Mouse (Mus musculus): ENCODE results near the gene Dclk1. TPM values are rescaled to one million over a fixed set of nuclear protein-coding genes. Genes with fewer than 3 reads are reported as not detected.
"Not testable (repeated sequence)": the region's sequence is repeated elsewhere in the genome, so short reads cannot be mapped to it uniquely, and the experiment has no call there.

Gene Dclk1
- polyA plus RNA-seq (2012; rRNA removed), result 5.1 and 7.1 TPM in 2 replicates

DNA sequence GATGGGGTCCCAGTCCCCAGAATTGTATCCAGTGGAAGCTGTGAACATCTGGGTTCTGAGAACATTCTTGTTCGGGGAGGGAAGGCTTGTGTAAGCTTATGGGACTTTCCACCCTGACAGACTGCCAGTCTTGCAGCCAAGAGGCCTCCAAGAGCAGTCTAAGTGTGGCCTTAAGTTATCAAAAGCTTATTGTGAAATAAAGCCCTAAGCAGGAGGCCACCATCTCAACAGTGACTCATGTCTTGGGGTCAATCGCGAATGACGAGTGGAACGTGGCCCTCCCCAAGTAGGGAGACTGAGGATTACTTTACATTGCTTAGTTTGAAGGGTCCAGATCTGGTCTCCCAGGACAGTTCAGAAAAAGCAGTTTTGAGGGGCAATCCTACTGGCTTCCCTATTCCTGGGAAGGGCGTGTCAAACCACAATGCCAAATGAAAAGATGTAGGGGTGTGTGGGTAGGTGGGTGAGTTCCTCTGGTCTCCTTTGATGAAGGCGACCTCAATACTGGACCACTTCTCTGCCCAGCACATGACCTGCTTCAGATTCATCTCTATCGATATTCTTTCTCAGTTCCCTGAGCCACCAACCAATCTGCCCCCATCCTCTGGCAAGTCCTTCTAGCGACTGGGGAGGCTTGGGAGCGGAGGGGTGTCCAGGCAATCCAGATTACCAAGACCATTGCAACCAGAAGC is at the start of gene Dclk1:
Gene Dclk1, plus strand, starts transcription at position 635 of the 692 bp plus-strand sequence.
- no peak for DNase-seq (ENCODE audit: low read depth)

DNA sequence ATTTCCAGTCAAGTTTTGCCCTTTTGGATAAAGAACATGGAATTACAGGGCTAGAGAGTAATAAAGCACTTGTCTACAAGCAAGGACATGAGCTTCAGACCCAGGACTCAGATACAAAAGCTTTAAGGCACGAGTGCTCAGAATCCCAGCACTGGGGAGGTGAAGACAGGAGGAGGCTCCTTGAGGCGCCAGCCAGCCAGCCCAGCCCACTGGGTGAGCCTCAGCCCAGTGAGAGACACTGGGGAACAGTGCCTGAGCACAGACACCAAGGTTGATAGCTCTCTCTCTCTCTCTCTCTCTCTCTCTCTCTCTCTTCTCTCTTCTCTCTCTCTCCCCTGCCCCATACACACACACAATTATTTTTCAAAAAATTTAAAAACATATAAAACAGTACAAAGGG is 48.8 kb upstream of the Dclk1 start:
- no peak for DNase-seq (ENCODE audit: low read depth)

DNA sequence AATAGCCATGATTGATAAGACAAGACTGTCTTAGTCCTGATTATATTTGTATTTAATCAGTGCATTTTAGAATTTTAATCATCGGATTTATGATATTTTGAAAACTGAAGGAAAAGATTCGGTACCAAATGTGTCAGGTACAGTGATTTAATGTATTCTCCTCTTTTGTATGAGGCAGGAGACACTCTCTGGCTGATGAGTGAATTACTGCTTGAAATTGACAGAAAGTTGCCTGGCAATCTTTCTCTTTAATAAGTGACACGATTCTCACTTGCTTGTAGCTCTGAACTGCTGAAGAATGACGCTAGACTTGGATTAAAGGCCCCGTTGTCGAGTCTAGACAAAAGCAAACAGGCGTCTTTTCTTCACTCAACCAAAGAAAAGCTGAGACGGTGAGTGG is 47.4 kb upstream of the Dclk1 start:
- no peak for DNase-seq (ENCODE audit: low read depth)

GRCm38 (mm10) chr3:55195581-55196327 is 46.4 kb upstream of the Dclk1 start:
- DNase-seq (ENCODE audit: low read depth), result no peak

DNA sequence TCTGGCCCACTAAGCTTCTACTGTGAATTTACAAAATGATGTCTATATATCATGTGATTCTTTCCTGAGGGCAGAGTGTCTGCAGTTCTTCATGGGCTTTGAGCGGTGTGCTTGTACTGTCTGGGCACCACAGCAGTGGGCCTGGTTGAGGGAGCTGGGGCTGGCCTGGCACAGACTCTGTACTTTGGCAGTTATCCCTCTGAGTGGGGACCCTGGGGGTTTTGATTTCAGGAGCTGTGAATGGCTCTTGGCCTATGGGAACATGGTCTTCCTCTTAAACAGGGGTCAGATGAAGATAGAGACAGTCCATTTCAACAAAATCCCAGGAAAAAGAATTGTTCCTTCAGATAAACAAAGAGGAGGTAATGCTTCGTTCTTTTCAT is 45.8 kb upstream of the Dclk1 start:
- no peak for DNase-seq (ENCODE audit: low read depth)

DNA sequence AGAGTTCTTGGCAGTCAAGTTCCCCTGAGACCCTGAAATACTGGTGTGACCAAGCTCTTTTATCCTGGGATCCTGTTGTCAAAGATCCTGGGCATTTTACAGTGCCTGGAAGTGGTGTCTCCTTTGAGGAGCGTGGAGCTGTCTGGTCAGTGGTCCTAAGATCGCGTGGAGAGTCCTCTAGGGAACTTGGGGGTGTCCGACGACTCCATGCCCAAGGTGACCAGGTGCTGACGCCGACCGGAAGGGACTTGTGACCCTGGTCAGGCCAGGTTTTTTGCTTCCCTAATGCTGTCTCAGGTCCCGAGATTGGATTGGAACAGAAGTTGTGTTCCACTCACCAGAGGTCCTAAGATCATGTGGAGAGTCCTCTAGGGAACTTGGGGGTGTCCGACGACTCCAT is 38.5 kb upstream of the Dclk1 start:
- DNase-seq (ENCODE audit: low read depth), result not testable (repeated sequence)

DNA sequence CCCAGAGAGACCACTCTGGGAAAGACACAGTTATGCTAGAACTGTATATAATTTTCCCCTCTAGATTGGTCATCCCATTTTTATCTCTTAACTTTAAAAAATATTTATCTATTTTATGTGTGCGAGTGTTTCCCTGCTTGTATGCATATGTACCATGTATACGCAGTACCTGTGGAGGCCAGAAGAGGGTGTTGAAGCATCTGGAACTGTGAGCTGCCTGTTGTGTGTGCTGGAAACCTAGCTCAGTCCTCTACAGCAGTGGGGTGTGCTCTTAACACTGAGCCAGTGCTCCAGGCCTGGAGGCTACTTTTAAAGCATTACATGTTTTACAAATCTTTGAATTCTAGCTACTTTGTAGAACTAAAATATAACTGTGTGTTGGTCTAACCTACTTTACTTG is 35.8 kb upstream of the Dclk1 start:
- DNase-seq (ENCODE audit: low read depth), result no peak

DNA sequence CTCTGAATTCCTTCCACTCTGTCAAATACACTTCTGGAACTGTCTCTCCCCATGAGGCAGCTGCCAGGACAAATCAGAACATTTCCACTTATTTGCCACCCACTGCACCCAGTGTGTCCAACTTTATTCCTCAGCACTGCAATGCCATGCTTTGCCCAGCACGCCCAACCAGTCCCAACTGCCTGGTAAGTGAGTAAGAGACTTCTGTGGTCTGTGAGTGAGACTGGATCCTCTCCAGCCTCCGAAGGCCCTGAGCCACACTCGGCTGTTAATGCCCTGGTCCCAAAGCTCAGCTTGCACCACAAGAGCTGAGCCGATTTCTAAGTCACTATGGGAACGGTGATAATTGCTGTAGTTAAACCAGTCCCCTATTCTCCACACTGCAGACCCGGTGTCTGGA is 34.5 kb upstream of the Dclk1 start:
- no peak for DNase-seq (ENCODE audit: low read depth)

DNA sequence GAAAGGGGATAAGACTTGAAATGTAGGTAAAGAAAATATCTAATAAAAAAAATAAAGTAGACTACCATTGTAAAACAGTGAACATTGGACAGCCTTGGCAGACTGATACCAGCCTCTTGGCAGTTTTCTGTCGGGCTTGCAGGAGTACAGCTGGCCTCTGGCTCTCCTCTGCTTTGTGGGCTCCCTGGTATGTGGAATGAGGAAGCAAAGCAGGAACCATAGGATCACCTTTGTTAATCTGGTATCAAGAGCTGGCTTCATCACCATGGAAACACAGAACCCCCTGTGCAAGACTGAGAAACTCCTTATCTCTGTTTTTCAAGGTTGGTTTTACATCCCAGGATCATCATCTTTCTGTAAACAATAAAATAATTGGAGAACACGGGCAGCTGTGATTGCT is 29.9 kb upstream of the Dclk1 start:
- DNase-seq (ENCODE audit: low read depth), result no peak

GRCm38 (mm10) chr3:55213785-55214184 is 28.4 kb upstream of the Dclk1 start:
- DNase-seq (ENCODE audit: low read depth), result no peak

DNA sequence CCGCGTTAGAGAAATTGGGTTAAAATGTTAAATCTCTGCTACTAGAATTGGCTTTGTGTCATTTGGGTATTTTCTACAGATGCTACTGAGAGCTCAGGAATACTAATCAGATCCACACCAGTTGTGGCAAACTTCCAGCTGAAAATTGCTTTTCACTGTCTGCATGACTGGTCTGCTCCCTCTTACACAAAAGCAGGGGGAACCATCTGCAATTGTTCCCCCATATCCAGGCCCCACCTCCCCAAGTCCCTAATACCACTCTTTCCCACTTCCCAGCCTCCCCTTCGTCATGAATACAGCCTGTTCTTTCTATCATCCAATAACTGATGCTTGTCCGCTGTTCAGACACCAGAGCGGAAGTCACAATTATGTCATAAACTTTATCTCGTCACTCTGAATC is 27.8 kb upstream of the Dclk1 start:
- no peak for DNase-seq (ENCODE audit: low read depth)

DNA sequence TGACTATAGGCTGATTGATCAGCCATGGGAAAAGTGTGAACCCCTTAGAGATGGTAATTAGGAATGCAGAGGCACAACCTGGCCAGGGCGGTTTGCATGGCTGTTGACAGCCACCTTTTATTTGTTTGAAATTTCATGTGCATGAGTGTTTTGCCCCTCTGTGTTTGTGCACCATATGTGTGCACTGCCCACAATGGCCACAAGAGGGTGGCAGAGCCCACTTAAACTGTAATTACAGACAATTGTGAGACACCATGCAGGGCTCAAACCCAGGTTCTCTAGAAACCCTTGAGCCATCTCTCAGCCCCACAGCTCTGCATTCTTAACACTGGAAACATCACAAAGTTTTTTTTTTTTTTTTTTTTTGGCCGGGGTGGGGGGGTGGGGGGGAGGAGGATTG is 19.7 kb upstream of the Dclk1 start:
- no peak for DNase-seq (ENCODE audit: low read depth)

- no peak for DNase-seq (ENCODE audit: low read depth)
Measured at GRCm38 (mm10) chr3:55223862-55224261, 18.3 kb upstream of the Dclk1 start.

DNA sequence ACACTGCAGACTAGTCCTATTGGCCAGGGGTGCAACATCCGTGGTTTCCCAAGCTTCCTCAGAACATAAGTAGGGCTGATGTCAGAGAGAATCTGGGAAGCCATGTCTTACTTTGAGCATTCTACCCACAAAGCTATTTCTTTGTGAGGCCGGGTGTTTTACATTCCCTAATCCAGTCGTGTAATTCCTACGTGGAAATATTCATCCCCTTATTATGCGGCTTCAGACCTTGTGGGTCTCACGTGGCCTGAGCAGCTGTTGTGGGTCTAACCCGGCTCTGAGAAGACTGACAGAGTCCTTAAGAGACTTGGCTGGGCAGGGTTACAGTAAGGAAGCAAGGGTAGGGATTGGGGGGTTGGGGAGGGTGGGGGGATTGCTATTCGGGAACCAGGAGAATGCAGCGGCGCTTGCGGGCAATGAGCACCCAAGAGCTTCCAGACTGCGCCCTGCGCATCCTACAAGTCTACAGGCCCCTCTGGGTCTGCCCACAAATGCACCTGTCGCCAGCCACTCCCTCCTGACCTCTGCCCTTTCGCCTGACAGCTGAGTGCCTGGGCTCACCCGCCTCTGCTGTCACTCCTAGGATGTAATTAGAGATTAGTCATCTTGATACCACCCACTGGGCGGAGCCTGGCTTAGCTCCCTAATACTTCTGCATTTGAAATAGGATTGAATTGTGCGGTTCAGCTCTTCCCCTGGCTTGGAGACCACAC is 15.5 kb upstream of the Dclk1 start:
- DNase-seq (ENCODE audit: low read depth), result no peak

GRCm38 (mm10) chr3:55227214-55227581 is 15.0 kb upstream of the Dclk1 start:
- no peak for DNase-seq (ENCODE audit: low read depth)

DNA sequence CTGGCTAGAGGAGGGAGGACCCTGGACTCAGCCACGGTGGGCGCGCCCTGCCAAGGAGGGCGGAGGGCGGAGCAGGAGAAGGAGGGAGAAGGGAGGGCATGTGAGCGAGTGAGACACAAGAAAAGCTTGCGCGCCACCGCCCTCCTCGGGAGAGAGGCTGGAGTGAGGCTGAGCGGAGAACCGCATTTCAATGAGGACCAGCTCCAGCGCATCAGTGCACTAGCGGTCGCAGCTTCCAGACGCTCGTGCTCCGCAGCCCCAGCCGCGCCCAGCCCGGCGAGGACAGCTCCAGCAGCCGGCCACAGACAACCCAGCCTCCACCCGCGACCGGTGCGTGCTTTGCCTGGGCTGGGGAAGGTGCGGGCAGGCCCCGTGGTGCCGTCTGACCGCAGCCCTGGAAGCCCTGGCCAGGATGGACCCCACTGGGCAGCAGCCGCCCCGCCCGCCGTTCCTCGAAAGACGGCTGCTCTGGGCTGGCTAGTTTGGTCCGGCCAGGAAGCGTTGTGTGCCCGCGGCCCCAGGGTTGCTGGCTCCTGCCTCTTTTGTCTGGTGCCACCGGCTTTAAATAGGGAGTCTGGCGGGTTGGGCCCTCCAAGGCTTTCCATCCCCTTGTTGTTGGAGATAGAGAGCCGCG is 375 bp downstream of the Dclk1 start:
- DNase-seq (ENCODE audit: low read depth), result no peak

- DNase-seq (ENCODE audit: low read depth), result no peak
Measured at GRCm38 (mm10) chr3:55243056-55243471, 900 bp downstream of the Dclk1 start.

GRCm38 (mm10) chr3:55244087-55244486 is 1.9 kb downstream of the Dclk1 start:
- no peak for DNase-seq (ENCODE audit: low read depth)

GRCm38 (mm10) chr3:55246618-55247272 is 4.6 kb downstream of the Dclk1 start:
- no peak for DNase-seq (ENCODE audit: low read depth)

DNA sequence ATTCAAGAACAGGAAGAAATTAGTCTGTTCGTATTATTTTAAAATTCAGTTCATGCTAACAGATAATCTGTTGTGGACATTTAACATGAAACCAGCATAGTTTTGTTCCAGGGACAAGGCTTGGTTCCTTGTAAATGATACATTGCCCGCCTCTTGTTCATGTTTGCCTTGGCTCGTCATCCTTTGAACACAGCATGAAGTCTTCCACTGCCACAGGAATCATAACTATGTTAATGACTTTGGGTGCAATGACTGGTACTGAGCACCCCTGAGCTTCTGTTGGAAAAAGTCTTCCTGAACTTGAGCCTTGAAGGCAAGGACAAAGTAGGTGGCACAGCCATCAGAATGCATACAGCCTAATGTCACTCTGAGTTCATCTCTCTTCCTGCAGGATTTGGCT is 5.9 kb downstream of the Dclk1 start:
- no peak for DNase-seq (ENCODE audit: low read depth)

DNA sequence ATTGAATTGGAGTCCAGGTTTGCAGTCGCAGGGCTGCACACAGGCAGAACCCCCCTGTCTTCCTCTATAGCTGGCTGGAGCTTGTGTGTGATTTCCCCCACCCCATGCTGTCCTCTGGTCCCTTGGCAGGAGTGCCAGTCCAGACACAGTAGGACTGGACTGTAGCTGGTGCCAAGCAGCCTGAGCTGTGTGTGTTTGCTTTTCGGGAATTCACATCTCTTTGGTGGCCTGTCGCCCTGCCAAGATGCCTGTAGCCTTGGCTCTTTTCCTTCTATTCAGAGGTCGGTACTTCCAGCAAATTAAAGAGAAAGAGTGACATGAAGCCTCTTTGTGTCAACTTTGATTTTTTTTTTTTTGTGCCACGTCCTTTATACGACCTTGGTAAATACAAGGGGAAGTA is 6.3 kb downstream of the Dclk1 start:
- no peak for DNase-seq (ENCODE audit: low read depth)

GRCm38 (mm10) chr3:55250631-55251030 is 8.5 kb downstream of the Dclk1 start:
- DNase-seq (ENCODE audit: low read depth), result no peak

Data from gonadal fat pad, adult 2 months (tissue).